Mouse (Mus musculus): ENCODE measurements around the gene Hsf4. TPM values are rescaled to one million over a fixed set of nuclear protein-coding genes. Genes with fewer than 3 reads are reported as not detected.
"Not testable (repeated sequence)": the region's sequence is repeated elsewhere in the genome, so short reads cannot be mapped to it uniquely, and the experiment has no call there.

The Hsf4 gene
- total RNA-seq, 2 experiments from 2014 or later, result 11.5 to 12.0 TPM

GRCm38 (mm10) chr8:105278911-105279334, 9.3 kb downstream of the Hsf4 start:
- DNase-seq (ENCODE audit: low spot score in 2 of 2), result peak; percentile 85 to 89
- intact Hi-C loops (cut with DNase I), result no loop called here

- DNase-seq (ENCODE audit: low spot score in 2 of 2), result no peak
- intact Hi-C loops (cut with DNase I), result no loop called here
Measured at GRCm38 (mm10) chr8:105280567-105280966, 11.0 kb downstream of the Hsf4 start.

GRCm38 (mm10) chr8:105281821-105282220, 12.2 kb downstream of the Hsf4 start:
- intact Hi-C loops (cut with DNase I), result no loop called here

GRCm38 (mm10) chr8:105282239-105282638, 12.6 kb downstream of the Hsf4 start:
- DNase-seq (ENCODE audit: low spot score in 2 of 2), result no peak
- intact Hi-C loops (cut with DNase I), result no loop called here

More at GRCm38 (mm10) chr8:105281821-105282220, 12.2 kb downstream of the Hsf4 start:
- DNase-seq (ENCODE audit: low spot score in 2 of 2), result no peak

- intact Hi-C loops (cut with DNase I), result no loop called here
Measured at GRCm38 (mm10) chr8:105283074-105283473, 13.5 kb downstream of the Hsf4 start.

GRCm38 (mm10) chr8:105285514-105285913, 15.9 kb downstream of the Hsf4 start:
- intact Hi-C loops (cut with DNase I), result loop anchor here (5.0 kb wide), 1 partner anchor 33 kb away; no protein-coding TSS in a partner anchor
- no peak for DNase-seq (ENCODE audit: low spot score in 2 of 2)

More at GRCm38 (mm10) chr8:105283074-105283473, 13.5 kb downstream of the Hsf4 start:
- no peak for DNase-seq (ENCODE audit: low spot score in 2 of 2)

- intact Hi-C loops (cut with DNase I), result loop anchor here (5.0 kb wide), 1 partner anchor 35 kb away; no protein-coding TSS in a partner anchor
- DNase-seq (ENCODE audit: low spot score in 2 of 2), result no peak
Measured at GRCm38 (mm10) chr8:105286907-105287306, 17.3 kb downstream of the Hsf4 start.

GRCm38 (mm10) chr8:105288231-105288630, 18.6 kb downstream of the Hsf4 start:
- intact Hi-C loops (cut with DNase I), result loop anchor here (5.0 kb wide), 1 partner anchor 36 kb away; no protein-coding TSS in a partner anchor
- DNase-seq (ENCODE audit: low spot score in 2 of 2), result no peak

GRCm38 (mm10) chr8:105288958-105289732, 19.5 kb downstream of the Hsf4 start:
- intact Hi-C loops (cut with DNase I), result loop anchor here (5.0 kb wide), 1 partner anchor 37 kb away; no protein-coding TSS in a partner anchor
- DNase-seq (ENCODE audit: low spot score in 2 of 2), result peak; percentile 95 to 96

- peak in 1 of 2 experiments; percentile 42 for DNase-seq (ENCODE audit: low spot score in 2 of 2)
- intact Hi-C loops (cut with DNase I), result loop anchor here (5.0 kb wide), 1 partner anchor 38 kb away; no protein-coding TSS in a partner anchor
Measured at GRCm38 (mm10) chr8:105289805-105290460, 20.3 kb downstream of the Hsf4 start, which contains the start of gene 4931428F04Rik. 4931428F04Rik (minus strand) TSS chr8:105289864.

GRCm38 (mm10) chr8:105290554-105291314, 21.1 kb downstream of the Hsf4 start:
- peak; percentile 56 to 72 for DNase-seq (ENCODE audit: low spot score in 2 of 2)
- intact Hi-C loops (cut with DNase I), result no loop called here

- intact Hi-C loops (cut with DNase I); DNase-seq (ENCODE audit: low spot score in 2 of 2): not testable (repeated sequence)
Measured at GRCm38 (mm10) chr8:105291364-105291763, 21.8 kb downstream of the Hsf4 start.

- DNase-seq (ENCODE audit: low spot score in 2 of 2); intact Hi-C loops (cut with DNase I): not testable (repeated sequence)
Measured at GRCm38 (mm10) chr8:105291802-105292201, 22.2 kb downstream of the Hsf4 start.

GRCm38 (mm10) chr8:105292471-105292870, 22.9 kb downstream of the Hsf4 start:
- intact Hi-C loops (cut with DNase I), result no loop called here
- DNase-seq (ENCODE audit: low spot score in 2 of 2), result no peak

GRCm38 (mm10) chr8:105293405-105293804, 23.8 kb downstream of the Hsf4 start:
- intact Hi-C loops (cut with DNase I), result no loop called here
- peak in 1 of 2 experiments; percentile 4 for DNase-seq (ENCODE audit: low spot score in 2 of 2)

GRCm38 (mm10) chr8:105294776-105295175, 25.2 kb downstream of the Hsf4 start:
- intact Hi-C loops (cut with DNase I), result loop anchor here (5.0 kb wide), 1 partner anchor 652 kb away; the partner anchor contains the start of gene Ciao2b
- no peak for DNase-seq (ENCODE audit: low spot score in 2 of 2)

- intact Hi-C loops (cut with DNase I), result loop anchor here (5.0 kb wide), 1 partner anchor 653 kb away; the partner anchor contains the start of gene Ciao2b
- no peak for DNase-seq (ENCODE audit: low spot score in 2 of 2)
Measured at GRCm38 (mm10) chr8:105295256-105295655, 25.7 kb downstream of the Hsf4 start.

GRCm38 (mm10) chr8:105295895-105296573, 26.4 kb downstream of the Hsf4 start, which contains the start of gene Exoc3l:
Exoc3l (minus strand) TSS chr8:105296101.
- intact Hi-C loops (cut with DNase I), result loop anchor here (5.0 kb wide), 1 partner anchor 654 kb away; the partner anchor contains the start of gene Ciao2b
- no peak for DNase-seq (ENCODE audit: low spot score in 2 of 2)

All from left cerebral cortex, postnatal 36 days (tissue).